Mouse (Mus musculus): ENCODE measurements around the gene Il15. TPM values are rescaled to one million over a fixed set of nuclear protein-coding genes. Genes with fewer than 3 reads are reported as not detected.

Gene Il15
- total and polyA plus RNA-seq, 3 experiments, result 6.3 to 14.7 (median 8.9) TPM

- no peak for DNase-seq
Measured at GRCm38 (mm10) chr8:82361061-82361460, 42.0 kb downstream of the Il15 start.

GRCm38 (mm10) chr8:82356091-82356490 is 46.9 kb downstream of the Il15 start:
- no peak for DNase-seq

- peak; percentile 15 for DNase-seq
Measured at GRCm38 (mm10) chr8:82351268-82351943, 51.6 kb downstream of the Il15 start.

- DNase-seq, result no peak
Measured at GRCm38 (mm10) chr8:82349299-82349698, 53.7 kb downstream of the Il15 start.

GRCm38 (mm10) chr8:82346485-82346884 is 56.5 kb downstream of the Il15 start:
- DNase-seq, result peak; percentile 8

- no peak for DNase-seq
Measured at GRCm38 (mm10) chr8:82331675-82332234, 71.3 kb downstream of the Il15 start.

GRCm38 (mm10) chr8:82327986-82328652 is 74.9 kb downstream of the Il15 start:
- DNase-seq, result no peak

- no peak for DNase-seq
Measured at GRCm38 (mm10) chr8:82326061-82326460, 77.0 kb downstream of the Il15 start.

GRCm38 (mm10) chr8:82325586-82325985 is 77.4 kb downstream of the Il15 start:
- no peak for DNase-seq

GRCm38 (mm10) chr8:82317446-82317845 is 85.6 kb downstream of the Il15 start:
- DNase-seq, result no peak

GRCm38 (mm10) chr8:82306424-82306823 is 96.6 kb downstream of the Il15 start:
- no peak for DNase-seq

- no peak for DNase-seq
Measured at GRCm38 (mm10) chr8:82296256-82296655, 106.8 kb downstream of the Il15 start.

- no peak for DNase-seq
Measured at GRCm38 (mm10) chr8:82291659-82292058, 111.4 kb downstream of the Il15 start.

- no peak for DNase-seq
Measured at GRCm38 (mm10) chr8:82285866-82286265, 117.2 kb downstream of the Il15 start.

GRCm38 (mm10) chr8:82281995-82282394 is 121.0 kb downstream of the Il15 start:
- no peak for DNase-seq
